Mouse (Mus musculus): Measurements from ENCODE around the gene Schip1.

The Schip1 gene

DNA sequence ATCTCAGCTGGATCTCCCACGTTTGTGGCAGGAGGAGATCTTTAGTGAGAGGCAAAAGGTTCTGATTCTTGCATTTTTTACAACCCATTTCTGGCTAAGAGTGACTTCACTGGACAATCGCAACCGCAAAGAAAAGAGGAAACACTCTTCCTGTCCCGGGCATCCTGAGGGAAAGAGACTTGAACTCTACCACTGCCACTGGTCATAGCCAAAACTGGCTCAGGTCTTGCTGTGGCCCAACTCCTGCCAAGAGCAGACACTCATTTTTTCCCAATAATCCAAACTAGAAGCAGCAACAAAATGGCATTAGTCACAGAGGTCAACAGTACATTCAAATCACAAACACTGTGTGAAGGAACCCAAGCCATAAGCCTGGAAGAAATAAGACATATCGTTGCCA lies 597.8 kb downstream of the Schip1 start:
- no peak for DNase-seq (ENCODE audit: low spot score in 2 of 2)

DNA sequence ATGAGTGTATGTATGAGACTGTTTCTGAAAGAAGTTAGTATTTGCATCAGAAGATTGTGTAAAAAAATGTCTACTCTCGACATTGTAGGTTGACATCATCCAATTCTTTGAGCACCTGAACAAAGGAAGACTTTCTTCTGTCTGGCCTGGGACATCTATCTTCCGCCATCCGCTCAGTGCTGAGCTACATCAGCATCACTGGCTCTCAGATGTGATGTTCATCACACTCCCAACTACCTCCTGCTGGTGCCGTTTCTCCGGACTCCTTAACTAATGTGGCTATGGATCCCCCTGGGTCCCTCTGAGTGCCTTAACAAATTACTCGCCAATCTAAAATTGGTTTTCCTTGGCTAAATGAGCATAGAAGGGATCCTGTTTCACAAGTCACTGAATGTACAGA lies 599.7 kb downstream of the Schip1 start:
- DNase-seq (ENCODE audit: low spot score in 2 of 2), result no peak

DNA sequence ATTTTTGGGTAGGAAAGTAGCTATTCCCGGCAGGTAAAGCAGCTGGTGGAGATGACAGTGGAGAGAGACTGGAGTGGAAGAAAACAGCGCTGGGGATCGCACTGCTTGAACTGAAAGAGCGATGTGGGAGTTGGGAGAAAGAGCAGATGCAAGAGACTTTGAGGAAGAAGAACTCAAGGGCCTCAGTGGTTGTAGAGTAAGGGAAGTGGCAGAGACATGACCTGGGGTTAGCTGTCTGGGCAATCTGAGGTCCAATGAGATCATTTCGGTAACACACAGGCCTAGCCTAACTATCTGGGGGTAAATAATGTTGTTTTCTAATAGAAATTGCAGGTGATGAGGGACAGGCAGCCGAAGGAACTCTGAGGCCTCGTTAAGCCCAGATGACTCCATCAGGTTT lies 601.8 kb downstream of the Schip1 start:
- no peak for DNase-seq (ENCODE audit: low spot score in 2 of 2)

DNA sequence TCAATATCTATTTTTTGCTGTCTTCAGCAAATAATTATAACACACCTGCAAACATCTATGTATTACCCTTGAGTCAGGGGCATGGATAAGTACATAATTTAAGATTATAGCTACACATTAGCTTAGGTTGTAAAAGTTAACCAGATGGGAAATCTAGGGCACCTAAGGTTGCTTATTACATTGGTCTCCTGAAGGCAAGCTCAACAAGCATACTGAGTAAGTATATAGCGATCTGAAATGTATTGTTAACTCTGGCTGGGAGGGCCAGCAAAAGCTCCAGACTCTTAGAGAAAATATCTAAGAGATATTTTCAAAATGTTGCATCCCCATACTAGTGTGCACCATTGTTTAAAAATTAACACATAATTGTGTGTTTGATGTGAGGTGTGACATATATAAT lies 603.2 kb downstream of the Schip1 start:
- DNase-seq (ENCODE audit: low spot score in 2 of 2), result no peak

DNA sequence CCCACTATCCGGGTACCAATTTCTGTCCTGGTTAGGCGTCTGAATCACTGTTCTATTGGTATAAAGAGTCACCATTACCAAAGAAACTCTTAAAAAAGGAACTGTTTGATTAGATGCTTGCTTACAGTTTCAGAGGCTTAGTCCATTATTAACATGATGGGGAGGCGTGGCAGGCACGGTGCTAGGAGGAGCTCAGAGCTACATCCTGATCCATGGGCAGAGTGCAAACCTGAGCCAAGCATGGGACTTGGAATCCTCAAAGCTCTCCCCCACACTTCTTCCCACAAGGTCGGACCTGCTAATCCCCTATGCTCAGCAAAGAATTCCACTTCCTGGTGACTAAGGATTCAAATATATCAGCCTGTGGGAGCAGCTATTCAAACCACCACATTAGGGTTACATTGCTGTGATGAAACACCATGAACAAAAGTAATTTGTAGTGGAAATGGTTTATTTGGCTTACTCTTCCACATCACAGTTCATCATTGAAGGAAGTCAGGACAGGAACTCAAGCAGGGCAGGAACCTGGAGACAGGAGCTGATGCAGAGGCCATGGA lies 604.9 kb downstream of the Schip1 start:
- DNase-seq (ENCODE audit: low spot score in 2 of 2), result no peak

DNA sequence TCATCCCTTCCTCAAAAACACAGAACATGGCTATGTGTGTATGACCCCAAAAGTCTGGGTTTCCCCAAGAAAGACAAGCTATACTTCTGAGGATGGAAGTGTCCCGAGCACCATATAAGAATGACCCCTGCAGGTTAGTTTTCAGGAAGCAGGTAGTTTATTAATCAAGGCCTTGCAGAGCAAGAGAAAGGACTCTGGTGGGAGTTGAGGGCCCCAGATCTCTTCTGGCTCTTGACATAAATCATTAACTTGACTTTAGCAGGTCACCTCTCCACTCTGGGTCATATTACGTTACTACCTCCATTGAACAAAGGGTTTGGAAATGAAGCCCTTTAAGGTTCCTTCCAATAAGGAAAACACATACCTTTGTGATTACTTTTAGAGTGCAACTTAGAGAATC lies 610.1 kb downstream of the Schip1 start:
- DNase-seq (ENCODE audit: low spot score in 2 of 2), result no peak

DNA sequence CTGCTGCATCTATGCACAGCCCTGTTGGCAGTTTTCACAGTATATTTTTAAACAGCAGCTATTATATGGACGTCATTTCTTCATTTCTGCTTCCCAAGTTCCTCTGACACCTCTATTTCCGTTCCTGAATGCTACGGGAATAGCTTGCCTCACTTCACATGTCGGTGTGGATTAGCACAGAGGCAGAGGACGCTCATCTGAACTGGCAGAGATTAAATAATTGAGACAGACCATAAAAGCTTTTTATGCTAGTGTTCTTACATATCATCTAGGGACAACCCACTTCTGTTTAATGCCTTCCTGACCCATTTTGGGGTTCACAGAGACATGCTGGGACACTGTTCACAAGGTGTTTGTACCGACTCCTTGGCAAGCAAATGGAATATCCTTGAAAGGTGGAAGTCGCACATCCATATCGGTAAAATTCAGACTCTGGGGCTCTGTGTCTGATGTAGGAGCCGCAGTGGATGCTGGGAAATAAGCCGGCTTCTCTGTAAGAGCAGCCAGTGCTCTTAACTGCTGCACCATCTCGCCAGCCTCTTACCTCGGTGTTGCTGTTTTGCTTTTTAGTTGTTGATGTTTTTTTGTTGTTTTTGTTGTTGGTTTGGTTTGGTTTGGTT lies 610.7 kb downstream of the Schip1 start:
- peak in 1 of 2 experiments; percentile 63 for DNase-seq (ENCODE audit: low spot score in 2 of 2)

Measured in right cerebral cortex, postnatal 10 days (tissue).